Comparison of ENCODE assay signal across 19 mouse cellular contexts in genomic region chr12:87175194-87175946, GRCm38 (mm10). TPM values are rescaled to one million over a fixed set of nuclear protein-coding genes. Genes with fewer than 3 reads are reported as not detected.
DNase-seq lines count a peak whose midpoint lies in the region; ATAC-seq and TF ChIP-seq lines count a peak whose summit lies in the region.
"Had no signal": no experiment of that assay in that cellular context is flagged by ENCODE, and none has a peak within 500 bp of the region (broad histone marks: within the 10 kb centered on the region; RNA-seq: fewer than 3 reads in every experiment).

No protein-coding gene starts in this region.

- H3K36me3 ChIP-seq in midbrain, embryonic 12.5 days = peaks cover 40% of the 10 kb centered on the region
- H3K36me3 ChIP-seq in midbrain, embryonic 16.5 days (ENCODE audit: control insufficient read depth, insufficient read depth, low read length) = peaks cover 13% of the 10 kb centered on the region
- peaks cover 22% of the 10 kb centered on the region; the same call in 1 of the 2 replicates for H3K36me3 ChIP-seq in hindbrain, postnatal 0 days (ENCODE audit: insufficient read depth, low read length)
- peaks cover 14% of the 10 kb centered on the region; the same call in 1 of the 2 replicates for H3K36me3 ChIP-seq in forebrain, embryonic 16.5 days (ENCODE audit: control insufficient read depth, insufficient read depth)

- H3K9me3 ChIP-seq in midbrain, embryonic 12.5 days = no peaks in the 10 kb centered on the region
- H3K9me3 ChIP-seq in midbrain, embryonic 16.5 days (replicated peaks; ENCODE audit: control insufficient read depth, low read length, poor library complexity, severe bottlenecking) = no peaks in the 10 kb centered on the region
- no peaks in the 10 kb centered on the region for H3K9me3 ChIP-seq in hindbrain, postnatal 0 days (ENCODE audit: low read length)
- H3K9me3 ChIP-seq in forebrain, embryonic 16.5 days (ENCODE audit: control insufficient read depth, low read length) = no peaks in the 10 kb centered on the region
- H3K9me3 ChIP-seq: forebrain, embryonic 13.5 days; heart, embryonic 15.5 days; liver, embryonic 12.5 days had no signal

- TF ChIP-seq CTCF in hindbrain, postnatal 0 days (IDR thresholded peaks at IDR 0.05; ENCODE audit: low read depth) = no peak

- no peak overlapping the region for H3K9ac ChIP-seq in midbrain, embryonic 12.5 days (replicated peaks)
- no peak overlapping the region for H3K9ac ChIP-seq in midbrain, embryonic 16.5 days (ENCODE audit: low read depth, low read length)
- H3K9ac ChIP-seq in hindbrain, postnatal 0 days (replicated peaks; ENCODE audit: low read length) = no peak overlapping the region
- no peak overlapping the region for H3K9ac ChIP-seq in forebrain, embryonic 16.5 days (replicated peaks; ENCODE audit: low read depth, low read length)
- H3K9ac ChIP-seq: forebrain, embryonic 13.5 days; heart, embryonic 15.5 days; liver, embryonic 12.5 days had no signal

- no peaks in the 10 kb centered on the region for H3K4me1 ChIP-seq in midbrain, embryonic 12.5 days
- H3K4me1 ChIP-seq in midbrain, embryonic 16.5 days (ENCODE audit: control insufficient read depth, insufficient read depth, low read length) = no peaks in the 10 kb centered on the region
- no peaks in the 10 kb centered on the region for H3K4me1 ChIP-seq in hindbrain, postnatal 0 days (ENCODE audit: insufficient read depth, low read length)
- H3K4me1 ChIP-seq in forebrain, embryonic 16.5 days (replicated peaks; ENCODE audit: control insufficient read depth, insufficient read depth, low read length) = no peaks in the 10 kb centered on the region; the same call in 1 of the 2 replicates
- H3K4me1 ChIP-seq: heart, embryonic 15.5 days; liver, embryonic 12.5 days had no signal

- no peaks in the 10 kb centered on the region for H3K27me3 ChIP-seq in midbrain, embryonic 12.5 days
- H3K27me3 ChIP-seq in midbrain, embryonic 16.5 days (ENCODE audit: control insufficient read depth, insufficient read depth, low read depth, low read length) = no peaks in the 10 kb centered on the region
- H3K27me3 ChIP-seq in hindbrain, postnatal 0 days (ENCODE audit: insufficient read depth, low read length) = no peaks in the 10 kb centered on the region
- H3K27me3 ChIP-seq in forebrain, embryonic 16.5 days (replicated peaks; ENCODE audit: control insufficient read depth, insufficient read depth, low read length) = no peaks in the 10 kb centered on the region
- H3K27me3 ChIP-seq: CH12.LX; forebrain, embryonic 13.5 days; heart, embryonic 15.5 days; liver, embryonic 12.5 days; Patski had no signal

- H3K4me2 ChIP-seq in midbrain, embryonic 12.5 days (replicated peaks) = no peak overlapping the region
- no peak overlapping the region for H3K4me2 ChIP-seq in midbrain, embryonic 16.5 days (ENCODE audit: low read length)
- H3K4me2 ChIP-seq in hindbrain, postnatal 0 days (ENCODE audit: low read depth, low read length) = no peak overlapping the region
- no peak overlapping the region for H3K4me2 ChIP-seq in forebrain, embryonic 16.5 days (ENCODE audit: low read length)
- H3K4me2 ChIP-seq: forebrain, embryonic 13.5 days; heart, embryonic 15.5 days; liver, embryonic 12.5 days had no signal

- H3K27ac ChIP-seq in midbrain, embryonic 12.5 days (replicated peaks) = 0 out of 2 replicates have a peak overlapping the region, but pooled peaks have one; percentile 8
- no peak overlapping the region for H3K27ac ChIP-seq in midbrain, embryonic 16.5 days (ENCODE audit: low read length)
- peak overlapping the region; percentile 6; the same call in 1 of the 2 replicates for H3K27ac ChIP-seq in hindbrain, postnatal 0 days
- no peak overlapping the region for H3K27ac ChIP-seq in forebrain, embryonic 16.5 days (ENCODE audit: low read length)
- H3K27ac ChIP-seq: forebrain, embryonic 13.5 days; heart, embryonic 15.5 days; liver, embryonic 12.5 days had no signal

- DNase-seq in embryo, embryonic 10.5 days (ENCODE audit: low spot score) = peak; percentile 28
- DNase-seq in hindbrain, postnatal 0 days (ENCODE audit: low spot score) = peak; percentile 8
- no peak for DNase-seq in right cerebral cortex, adult 2 months (ENCODE audit: low spot score in 2 of 2)
- DNase-seq in layer of hippocampus, postnatal 36 days = no peak
- DNase-seq: cerebellum, postnatal 36 days; gastrocnemius, postnatal 25 days; kidney, postnatal 14 days; right cerebral cortex, postnatal 25 days; thymus, postnatal 14 days had no signal

- ATAC-seq in midbrain, embryonic 12.5 days (ENCODE audit: low FRiP score, low read depth) = no peak
- ATAC-seq in midbrain, embryonic 16.5 days = no peak
- ATAC-seq in hindbrain, postnatal 0 days = no peak
- ATAC-seq in forebrain, embryonic 16.5 days = no peak
- ATAC-seq: forebrain, embryonic 13.5 days; inflammation-experienced regulatory T-cells, adult 6 months; liver, embryonic 12.5 days; lung, postnatal 0 days; Patski had no signal

- WGBS in midbrain, embryonic 12.5 days = 87% methylated on average over 4 of the region's 4 CpGs
- WGBS in midbrain, embryonic 16.5 days = 81% methylated on average over 4 of the region's 4 CpGs
- WGBS in hindbrain, postnatal 0 days = 77% methylated on average over 4 of the region's 4 CpGs
- 71% methylated on average over 4 of the region's 4 CpGs for WGBS in forebrain, embryonic 16.5 days

- no peak overlapping the region for H3K4me3 ChIP-seq in midbrain, embryonic 12.5 days
- no peak overlapping the region for H3K4me3 ChIP-seq in midbrain, embryonic 16.5 days (ENCODE audit: low read depth, low read length)
- no peak overlapping the region for H3K4me3 ChIP-seq in hindbrain, postnatal 0 days (ENCODE audit: low read length)
- H3K4me3 ChIP-seq in forebrain, embryonic 16.5 days (replicated peaks; ENCODE audit: low read length) = no peak overlapping the region
- H3K4me3 ChIP-seq: forebrain, embryonic 13.5 days; heart, embryonic 15.5 days; liver, embryonic 12.5 days had no signal

RNA-seq across cellular contexts. Expression of gene Samd15, which starts 24.2 kb away (rescaled TPM):
- 1.1 and 1.9 TPM in 2 replicates for polyA plus RNA-seq in midbrain, embryonic 12.5 days (2016; fragmentation: Nextera tagmentation; extraction: Ambion mirVana)
- 2.2 and 2.6 TPM in 2 replicates for polyA plus RNA-seq in midbrain, embryonic 16.5 days (2015; fragmentation: Nextera tagmentation; extraction: Ambion mirVana)
- 0.10 and 0.83 TPM in 2 replicates for total RNA-seq in hindbrain, postnatal 0 days (2014; rRNA removed)
- 2.3 TPM in 2 replicates for polyA plus RNA-seq in hindbrain, postnatal 0 days (2015; fragmentation: Nextera tagmentation; extraction: Ambion mirVana)
- 1 to 10 TPM; 2.7 to 2.9 TPM for total RNA-seq in layer of hippocampus, postnatal 36 days (2021)
- polyA plus RNA-seq in forebrain, embryonic 16.5 days (2015; fragmentation: Nextera tagmentation; extraction: Ambion mirVana) = 1.1 and 1.3 TPM in 2 replicates
- total RNA-seq: gastrocnemius, postnatal 25 days had no signal

RNA-seq across cellular contexts. Expression of gene Tmed8, which starts 24.9 kb away (rescaled TPM):
- 5.6 and 6.0 TPM in 2 replicates for polyA plus RNA-seq in midbrain, embryonic 12.5 days (2016; fragmentation: Nextera tagmentation; extraction: Ambion mirVana)
- 5.2 and 6.0 TPM in 2 replicates for polyA plus RNA-seq in midbrain, embryonic 16.5 days (2015; fragmentation: Nextera tagmentation; extraction: Ambion mirVana)
- 13.7 and 14.0 TPM in 2 replicates for total RNA-seq in hindbrain, postnatal 0 days (2014; rRNA removed)
- polyA plus RNA-seq in hindbrain, postnatal 0 days (2015; fragmentation: Nextera tagmentation; extraction: Ambion mirVana) = 3.4 and 3.9 TPM in 2 replicates
- total RNA-seq in layer of hippocampus, postnatal 36 days (2021) = 10 to 100 TPM; 29.4 to 30.4 TPM
- polyA plus RNA-seq in forebrain, embryonic 16.5 days (2015; fragmentation: Nextera tagmentation; extraction: Ambion mirVana) = 4.7 and 5.1 TPM in 2 replicates

RNA-seq across cellular contexts. Expression of gene Pomt2, which starts 27.6 kb away (rescaled TPM):
- polyA plus RNA-seq in midbrain, embryonic 12.5 days (2016; fragmentation: Nextera tagmentation; extraction: Ambion mirVana) = 16.3 and 17.5 TPM in 2 replicates
- 15.6 and 16.1 TPM in 2 replicates for polyA plus RNA-seq in midbrain, embryonic 16.5 days (2015; fragmentation: Nextera tagmentation; extraction: Ambion mirVana)
- 31.0 and 40.7 TPM in 2 replicates for total RNA-seq in hindbrain, postnatal 0 days (2014; rRNA removed)
- 12.0 and 12.4 TPM in 2 replicates for polyA plus RNA-seq in hindbrain, postnatal 0 days (2015; fragmentation: Nextera tagmentation; extraction: Ambion mirVana)
- total RNA-seq in layer of hippocampus, postnatal 36 days (2021) = 10 to 100 TPM; 17.5 TPM
- 12.7 and 13.4 TPM in 2 replicates for polyA plus RNA-seq in forebrain, embryonic 16.5 days (2015; fragmentation: Nextera tagmentation; extraction: Ambion mirVana)

RNA-seq across cellular contexts. Expression of gene Gstz1, which starts 28.4 kb away (rescaled TPM):
- polyA plus RNA-seq in midbrain, embryonic 12.5 days (2016; fragmentation: Nextera tagmentation; extraction: Ambion mirVana) = 25.5 and 25.7 TPM in 2 replicates
- 25.1 and 31.5 TPM in 2 replicates for polyA plus RNA-seq in midbrain, embryonic 16.5 days (2015; fragmentation: Nextera tagmentation; extraction: Ambion mirVana)
- total RNA-seq in hindbrain, postnatal 0 days (2014; rRNA removed) = 56.3 and 61.1 TPM in 2 replicates
- 45.6 and 45.8 TPM in 2 replicates for polyA plus RNA-seq in hindbrain, postnatal 0 days (2015; fragmentation: Nextera tagmentation; extraction: Ambion mirVana)
- total RNA-seq in layer of hippocampus, postnatal 36 days (2021) = 10 to 100 TPM; 47.3 to 48.1 TPM
- polyA plus RNA-seq in forebrain, embryonic 16.5 days (2015; fragmentation: Nextera tagmentation; extraction: Ambion mirVana) = 26.8 and 30.0 TPM in 2 replicates

Comparison
In these comparisons a context has a peak if more than half of its experiments do, and no peak if none do; other contexts are left out.
1. H3K27ac ChIP-seq: peak in midbrain, embryonic 12.5 days (single experiment) and hindbrain, postnatal 0 days (single experiment); none in midbrain, embryonic 16.5 days (single experiment) and forebrain, embryonic 16.5 days (single experiment).
2. DNase-seq: peak in embryo, embryonic 10.5 days (single experiment) and hindbrain, postnatal 0 days (single experiment); none in right cerebral cortex, adult 2 months (0 of 2) and layer of hippocampus, postnatal 36 days (0 of 2).